Mouse (Mus musculus): Measurements from ENCODE around the gene Gse1. TPM values are rescaled to one million over a fixed set of nuclear protein-coding genes. Genes with fewer than 3 reads are reported as not detected.

Gene Gse1
- total RNA-seq, 1 experiment from 2014 or later = 48.8 TPM

- no peak for DNase-seq
Measured at GRCm38 (mm10) chr8:120485116-120485515, 256.9 kb downstream of the Gse1 start.

- DNase-seq = no peak
Measured at GRCm38 (mm10) chr8:120485551-120486476, 257.6 kb downstream of the Gse1 start.

DNA sequence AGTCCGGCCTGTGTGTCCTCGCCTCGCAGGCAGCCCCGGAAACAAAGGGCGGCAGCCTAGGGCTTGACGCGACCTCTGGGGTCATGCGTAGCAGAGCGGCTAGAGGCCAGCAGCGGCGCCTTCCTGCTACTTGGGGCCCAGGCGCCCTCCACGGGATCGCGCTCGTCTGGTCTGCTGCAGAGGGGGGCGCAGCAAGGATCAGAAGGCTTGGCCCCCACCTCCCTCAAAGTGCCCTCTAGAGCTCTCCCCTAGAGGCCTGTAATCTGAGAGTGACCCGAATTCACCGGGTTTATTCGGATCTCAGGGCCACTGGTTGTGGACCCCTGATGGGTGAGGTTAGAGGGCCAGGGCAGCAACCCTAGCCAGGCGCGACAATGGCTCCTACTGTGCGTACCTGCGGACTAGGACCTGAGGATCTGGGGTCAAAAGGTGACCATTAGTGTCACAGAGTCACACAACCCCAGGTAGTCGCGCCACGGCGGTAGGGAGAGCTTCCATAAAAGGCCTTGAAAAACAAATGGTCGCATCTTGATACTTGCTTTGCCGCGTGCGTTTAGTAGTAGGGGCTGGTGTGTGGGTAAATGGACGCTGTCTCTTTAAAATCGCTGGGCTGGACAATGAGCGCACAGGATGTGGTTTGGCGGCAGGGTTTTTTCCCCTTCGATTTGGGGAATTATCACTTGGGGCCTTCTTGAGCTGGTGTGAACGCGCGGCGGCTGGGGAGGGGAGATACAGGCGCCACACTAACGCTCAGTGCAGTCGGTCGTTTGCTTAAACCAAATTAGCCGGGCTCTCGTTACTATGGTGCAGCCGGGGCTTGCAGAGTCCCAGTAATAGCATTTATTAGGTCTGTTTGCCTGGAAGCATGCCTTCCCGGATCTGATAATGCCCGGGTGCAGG lies 258.5 kb downstream of the Gse1 start:
- DNase-seq = peak; percentile 43

DNA sequence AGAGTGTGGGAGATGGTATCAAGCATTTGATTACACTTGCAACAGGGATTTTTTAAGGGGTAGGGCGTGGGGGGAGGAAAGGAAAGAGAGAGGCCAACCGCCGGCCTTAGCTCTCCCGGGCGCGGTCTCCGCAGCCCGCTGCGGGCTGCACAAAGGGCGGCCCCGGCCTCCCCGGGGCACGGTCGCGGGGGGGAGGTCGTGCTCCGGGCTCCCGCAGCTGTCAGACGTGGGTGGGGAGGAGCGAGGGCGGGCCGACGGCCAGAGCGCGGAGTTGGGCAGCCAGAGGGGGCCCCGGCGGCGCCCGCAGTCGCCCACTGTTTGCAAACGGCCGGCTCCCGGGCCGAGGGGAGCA lies 259.1 kb downstream of the Gse1 start:
- peak; percentile 65 for DNase-seq

- peak; percentile 75 for DNase-seq
Measured at GRCm38 (mm10) chr8:120487729-120488510, 259.7 kb downstream of the Gse1 start.

DNA sequence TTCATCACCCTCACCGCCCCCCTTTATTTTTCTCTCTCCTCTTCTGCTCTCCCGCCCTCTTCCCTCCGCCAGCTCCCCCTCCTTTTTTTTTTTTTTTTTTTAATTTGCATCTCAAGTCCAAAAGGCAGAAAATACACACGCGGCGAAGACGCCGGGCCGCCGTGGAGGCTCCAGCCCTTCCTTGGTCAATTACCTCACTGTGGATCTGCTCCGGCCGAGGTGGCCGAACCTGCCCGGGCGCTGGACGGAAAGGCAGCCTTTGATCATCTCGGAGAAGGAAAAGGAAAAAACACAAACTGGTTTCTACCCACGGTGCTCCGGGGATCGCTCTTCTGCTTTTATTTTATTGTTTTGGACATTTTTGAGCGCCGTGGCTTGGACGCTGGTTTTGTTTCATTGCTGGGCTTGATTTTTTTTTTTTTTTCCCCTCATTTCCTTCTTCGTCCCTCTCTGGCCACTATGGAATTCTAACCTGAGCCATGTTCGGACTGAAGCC lies 260.4 kb downstream of the Gse1 start:
- DNase-seq = no peak

DNA sequence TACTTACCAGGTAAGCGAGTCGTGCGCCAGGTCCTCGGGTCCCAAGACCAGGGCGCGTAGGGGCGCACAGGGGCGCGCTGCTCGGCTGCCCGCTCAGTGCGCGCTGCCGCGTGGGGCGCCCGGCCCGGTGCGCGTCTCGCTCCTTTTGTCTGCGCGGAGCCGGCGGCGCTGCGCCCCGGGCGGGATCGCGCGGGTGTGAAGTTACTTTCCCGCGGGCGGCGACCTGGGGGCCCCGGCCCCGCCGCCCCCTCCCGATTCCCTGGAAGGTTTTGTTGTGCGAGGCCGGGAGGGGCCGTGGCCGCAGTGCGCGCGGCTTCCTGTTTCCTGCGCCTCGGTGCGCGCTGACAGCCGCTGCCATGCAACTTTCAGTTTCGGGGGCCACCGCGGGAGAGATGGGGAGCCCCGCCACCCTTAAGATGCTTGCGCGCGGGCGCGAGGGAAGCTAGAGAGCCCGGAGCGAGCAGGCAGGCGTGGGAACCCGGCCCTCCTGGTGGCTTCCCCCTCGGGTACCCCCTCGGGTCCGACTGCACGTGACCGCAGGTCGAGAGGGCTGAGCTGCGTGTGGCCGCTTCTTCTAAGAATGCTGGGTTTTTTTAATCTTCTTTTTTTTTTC lies 261.0 kb downstream of the Gse1 start:
- DNase-seq = peak; percentile 60

GRCm38 (mm10) chr8:120489771-120490281 lies 261.6 kb downstream of the Gse1 start:
- DNase-seq = no peak

GRCm38 (mm10) chr8:120490354-120491141 lies 262.3 kb downstream of the Gse1 start:
- no peak for DNase-seq

DNA sequence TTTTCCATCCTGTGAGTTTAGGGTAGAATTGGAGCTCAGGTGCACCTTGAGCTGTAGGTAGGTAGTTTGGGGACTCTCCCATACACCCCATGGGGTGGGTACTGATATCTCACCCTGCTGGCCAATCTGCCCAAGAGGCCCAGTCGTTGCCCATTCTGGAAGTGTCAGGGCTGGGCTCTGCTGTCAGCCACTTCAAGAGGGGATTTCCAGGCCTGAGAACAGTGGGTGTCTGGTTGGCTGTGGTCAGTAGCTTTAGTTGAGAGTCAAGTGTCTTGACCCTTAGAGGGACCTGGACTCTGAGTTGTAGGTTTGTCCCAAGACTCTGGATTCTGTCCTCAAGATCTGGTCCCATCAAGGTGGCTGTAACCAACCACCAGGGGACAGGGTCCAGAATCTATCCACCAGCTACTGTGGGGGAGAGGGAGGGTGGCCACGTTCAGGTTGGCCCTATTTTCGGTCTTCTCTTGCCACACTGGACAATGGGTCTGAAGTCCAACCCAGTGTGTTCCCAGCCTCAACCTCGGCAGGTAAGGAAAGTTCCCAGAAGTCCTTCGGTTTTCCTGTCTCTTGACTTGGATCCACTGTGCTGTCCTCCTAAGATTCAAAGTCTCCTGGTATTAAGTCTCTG lies 263.0 kb downstream of the Gse1 start:
- DNase-seq = no peak

GRCm38 (mm10) chr8:120492193-120492880 lies 264.1 kb downstream of the Gse1 start:
- DNase-seq = no peak

DNA sequence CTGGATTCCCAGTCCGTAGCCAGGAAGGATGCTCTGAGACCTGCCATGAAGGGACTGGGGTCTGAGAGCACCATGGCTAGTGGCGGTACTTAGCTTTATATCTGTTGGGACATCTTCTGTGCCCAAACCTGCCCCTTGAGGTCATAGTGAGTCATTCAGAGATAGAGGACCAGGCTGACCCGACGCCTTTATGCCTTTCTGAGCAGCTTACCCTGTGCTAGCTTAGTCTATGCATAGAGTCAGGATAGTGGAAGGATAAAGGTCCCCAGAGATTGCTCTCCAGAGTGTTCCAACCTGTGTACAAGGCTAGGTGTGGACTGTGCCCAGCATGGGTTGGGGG lies 264.6 kb downstream of the Gse1 start:
- DNase-seq = no peak

- no peak for DNase-seq
Measured at GRCm38 (mm10) chr8:120493508-120494464, 265.5 kb downstream of the Gse1 start.

DNA sequence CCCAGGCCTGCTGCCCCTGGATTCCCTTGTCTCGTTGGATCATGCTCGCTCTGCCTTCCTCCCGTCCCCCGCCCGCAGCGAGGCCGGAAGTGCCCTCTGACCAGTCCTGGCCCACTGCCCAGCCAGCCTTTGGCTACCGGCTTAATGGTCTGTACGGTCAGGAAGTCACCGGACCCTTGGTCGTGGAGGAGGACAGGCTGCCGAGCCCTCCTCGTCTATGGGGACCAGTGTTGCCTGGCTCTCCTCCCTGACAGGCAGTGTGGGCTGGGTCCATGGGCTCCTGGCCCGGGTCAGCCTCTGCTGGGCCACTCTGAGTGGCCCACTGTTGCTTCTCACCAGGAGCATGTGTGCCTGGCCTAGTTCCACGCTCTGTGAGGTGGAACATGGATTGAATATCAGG lies 266.6 kb downstream of the Gse1 start:
- peak; percentile 84 for DNase-seq

- DNase-seq = no peak
Measured at GRCm38 (mm10) chr8:120495461-120495860, 267.2 kb downstream of the Gse1 start.

GRCm38 (mm10) chr8:120496478-120496877 lies 268.2 kb downstream of the Gse1 start:
- DNase-seq = no peak

- no peak for DNase-seq
Measured at GRCm38 (mm10) chr8:120497503-120497946, 269.3 kb downstream of the Gse1 start.

GRCm38 (mm10) chr8:120498349-120498831 lies 270.1 kb downstream of the Gse1 start:
- no peak for DNase-seq
